Mouse (Mus musculus) CD4-positive, CD25-positive, alpha-beta regulatory T cell, adult 2 months (primary cell): Measurements from ENCODE around the gene Frmd4a.
A peak's percentile ranks its signal among the peaks of the same experiment; 100 is the strongest.

Source experiments
- DNase-seq: peaks from one replicate; pipeline ENCODE4 v3.0.0-alpha.2; 2012; ENCODE audit warnings: low read depth, low spot score

Frmd4a gene

GRCm38 (mm10) chr2:4517553-4518125, 500.1 kb downstream of the Frmd4a start:
- no peak for DNase-seq

- DNase-seq, result peak; percentile 38
These were observed 501.0 kb downstream of the Frmd4a start for GRCm38 (mm10) chr2:4518549-4518948.

- DNase-seq, result no peak
These were observed 505.4 kb downstream of the Frmd4a start for GRCm38 (mm10) chr2:4522769-4523487.

- no peak for DNase-seq
These were observed 509.6 kb downstream of the Frmd4a start for GRCm38 (mm10) chr2:4527094-4527493.

GRCm38 (mm10) chr2:4529254-4529729, 511.8 kb downstream of the Frmd4a start:
- no peak for DNase-seq

GRCm38 (mm10) chr2:4531533-4532197, 514.1 kb downstream of the Frmd4a start:
- DNase-seq, result peak; percentile 5

- no peak for DNase-seq
These were observed 514.7 kb downstream of the Frmd4a start for GRCm38 (mm10) chr2:4532198-4532568.

GRCm38 (mm10) chr2:4532945-4533344, 515.4 kb downstream of the Frmd4a start:
- no peak for DNase-seq

GRCm38 (mm10) chr2:4535187-4535864, 517.8 kb downstream of the Frmd4a start:
- DNase-seq, result no peak

GRCm38 (mm10) chr2:4541330-4541729, 523.8 kb downstream of the Frmd4a start:
- DNase-seq, result no peak

GRCm38 (mm10) chr2:4541844-4542628, 524.5 kb downstream of the Frmd4a start:
- no peak for DNase-seq

- DNase-seq, result no peak
These were observed 525.3 kb downstream of the Frmd4a start for GRCm38 (mm10) chr2:4542629-4543416.

GRCm38 (mm10) chr2:4543417-4543775, 525.9 kb downstream of the Frmd4a start:
- no peak for DNase-seq

- DNase-seq, result no peak
These were observed 526.8 kb downstream of the Frmd4a start for GRCm38 (mm10) chr2:4544360-4544759.

GRCm38 (mm10) chr2:4545261-4545660, 527.7 kb downstream of the Frmd4a start:
- no peak for DNase-seq

GRCm38 (mm10) chr2:4547003-4547662, 529.6 kb downstream of the Frmd4a start:
- no peak for DNase-seq

GRCm38 (mm10) chr2:4549271-4549670, 531.8 kb downstream of the Frmd4a start:
- no peak for DNase-seq

GRCm38 (mm10) chr2:4550017-4550763, 532.7 kb downstream of the Frmd4a start:
- no peak for DNase-seq

- no peak for DNase-seq
These were observed 533.9 kb downstream of the Frmd4a start for GRCm38 (mm10) chr2:4551438-4551837.
